Mouse (Mus musculus): Measurements from ENCODE around the gene Aifm2. TPM values are rescaled to one million over a fixed set of nuclear protein-coding genes. Genes with fewer than 3 reads are reported as not detected.

Aifm2 gene
- polyA plus RNA-seq (2015; fragmentation: Nextera tagmentation; extraction: Ambion mirVana): 10.9 and 11.2 TPM in 2 replicates

DNA sequence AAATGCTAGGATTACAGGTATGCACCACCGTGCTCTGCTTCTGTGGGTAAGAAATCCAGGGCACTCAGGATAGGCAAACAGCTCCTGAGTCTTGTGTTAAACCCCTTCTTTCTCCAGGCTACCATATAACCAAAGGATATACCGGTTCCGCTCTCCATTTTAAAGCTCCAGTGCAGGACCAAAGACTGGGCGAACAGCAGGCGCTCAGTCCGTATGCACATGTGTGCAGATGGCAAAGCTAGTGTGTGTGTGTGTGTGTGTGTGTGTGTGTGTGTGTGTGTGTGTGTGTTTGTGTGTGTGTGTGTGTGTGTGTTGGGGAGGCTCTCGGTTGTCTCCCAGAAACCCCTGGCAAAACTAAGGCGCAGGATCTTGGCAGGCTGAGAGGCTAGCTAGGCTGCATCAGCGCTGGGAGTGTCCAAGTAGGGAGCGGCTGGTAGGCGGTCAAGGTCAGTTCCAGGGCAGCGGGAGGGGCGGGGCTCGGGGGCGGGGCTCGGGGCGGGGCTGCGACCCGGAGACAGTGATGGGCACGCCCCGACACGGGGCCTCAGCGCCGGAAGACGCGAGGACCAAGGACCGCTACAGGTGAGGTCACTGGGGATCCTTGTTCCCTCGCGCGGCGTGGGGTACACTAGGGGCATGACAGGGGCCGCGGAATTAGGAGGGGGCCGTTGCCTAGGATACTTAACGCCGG, at the start of gene Aifm2:
Gene Aifm2, plus strand, starts transcription at position 493 of the 691 bp plus-strand sequence.
- peak; percentile 85 for ATAC-seq
- 0 out of 2 replicates have a peak within 1 kb of the TSS, but pooled peaks have one; percentile 35 for H3K27ac ChIP-seq (ENCODE audit: low read depth)
- H3K4me1 ChIP-seq (ENCODE audit: insufficient read depth): peaks cover 23% of the 10 kb centered on the region
- TF ChIP-seq CTCF (IDR thresholded peaks at IDR 0.05; ENCODE audit: low read depth) (no peak), EP300 (IDR thresholded peaks at IDR 0.05; ENCODE audit: low read depth) (no peak)
- no peaks in the 10 kb centered on the region for H3K27me3 ChIP-seq (ENCODE audit: insufficient read depth, low read length)
- whole genome bisulfite sequencing (ENCODE audit: insufficient replicate concordance): 15% methylated on average over 27 of the region's 36 CpGs
- peak within 1 kb of the TSS; percentile 59 for H3K9ac ChIP-seq (replicated peaks)
- peak within 1 kb of the TSS; percentile 84 for H3K4me2 ChIP-seq (ENCODE audit: low read depth, low read length)
- H3K36me3 ChIP-seq (replicated peaks; ENCODE audit: insufficient read depth, low read length): no peaks in the 10 kb centered on the region
- H3K9me3 ChIP-seq (ENCODE audit: low read length): no peaks in the 10 kb centered on the region
- DNase-seq: peak; percentile 89
- H3K4me3 ChIP-seq (ENCODE audit: low read depth, low read length): peak within 1 kb of the TSS; percentile 59

DNA sequence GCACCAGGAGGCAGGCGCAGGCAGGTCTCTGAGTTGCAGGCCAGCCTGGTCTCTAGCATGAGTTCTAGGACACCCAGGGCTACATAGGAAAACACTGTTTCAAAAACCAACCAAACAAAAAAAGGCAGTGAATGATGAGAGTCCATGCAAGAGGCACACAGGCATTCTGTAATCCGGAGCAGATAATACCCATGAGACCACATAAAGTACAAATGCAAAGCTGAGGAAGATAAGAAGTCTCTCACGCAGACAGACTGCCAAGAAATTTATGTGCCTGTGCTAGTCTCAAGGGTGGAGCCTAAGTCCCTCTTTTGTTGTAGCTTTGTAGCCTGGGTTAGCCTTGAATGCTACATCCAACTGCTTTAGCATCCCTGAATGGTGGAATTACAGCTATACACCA, 49.4 kb upstream of the Aifm2 start:
- TF ChIP-seq EP300 (IDR thresholded peaks at IDR 0.05; ENCODE audit: low read depth): no peak
- no peak for TF ChIP-seq CTCF (IDR thresholded peaks at IDR 0.05; ENCODE audit: low read depth)
- Histone ChIP-seq H3K36me3 (replicated peaks; ENCODE audit: insufficient read depth, low read length) (peaks cover 35% of the 10 kb centered on the region), H3K4me2 (ENCODE audit: low read depth, low read length) (no peak overlapping the region), H3K27ac (ENCODE audit: low read depth) (no peak overlapping the region), H3K27me3 (ENCODE audit: insufficient read depth, low read length) (no peaks in the 10 kb centered on the region), H3K4me1 (ENCODE audit: insufficient read depth) (no peaks in the 10 kb centered on the region), H3K9ac (replicated peaks) (no peak overlapping the region), H3K4me3 (ENCODE audit: low read depth, low read length) (no peak overlapping the region), H3K9me3 (ENCODE audit: low read length) (no peaks in the 10 kb centered on the region)
- 62% methylated on average over 3 of the region's 3 CpGs for WGBS (ENCODE audit: insufficient replicate concordance)
- DNase-seq (no peak), ATAC-seq (no peak)

DNA sequence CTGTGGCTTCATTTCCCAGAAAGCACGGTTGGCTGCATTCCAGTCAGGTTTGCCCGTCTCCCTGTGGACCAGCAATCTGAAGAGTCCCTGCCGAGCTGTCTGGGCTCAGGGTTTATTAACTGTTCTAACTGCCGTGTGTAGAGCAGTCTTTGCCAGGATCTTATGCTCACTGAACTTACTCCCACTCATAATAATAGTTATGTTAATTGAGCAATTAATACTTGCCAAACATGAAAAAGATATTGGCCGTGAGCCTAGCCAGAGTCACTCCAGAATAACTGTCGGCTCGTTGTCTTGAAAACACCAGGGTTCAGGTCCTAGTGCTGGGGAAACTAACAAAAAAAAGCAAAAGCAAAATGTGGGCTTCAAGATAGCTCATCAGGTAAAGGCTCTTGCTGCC, 45.8 kb upstream of the Aifm2 start:
- Histone ChIP-seq H3K27me3 (ENCODE audit: insufficient read depth, low read length) (no peaks in the 10 kb centered on the region), H3K4me1 (ENCODE audit: insufficient read depth) (no peaks in the 10 kb centered on the region), H3K36me3 (replicated peaks; ENCODE audit: insufficient read depth, low read length) (peaks cover 36% of the 10 kb centered on the region), H3K9ac (replicated peaks) (no peak overlapping the region), H3K27ac (ENCODE audit: low read depth) (no peak overlapping the region), H3K4me2 (ENCODE audit: low read depth, low read length) (no peak overlapping the region), H3K9me3 (ENCODE audit: low read length) (no peaks in the 10 kb centered on the region), H3K4me3 (ENCODE audit: low read depth, low read length) (no peak overlapping the region)
- ATAC-seq (no peak), DNase-seq (no peak)
- TF ChIP-seq EP300 (IDR thresholded peaks at IDR 0.05; ENCODE audit: low read depth) (no peak), CTCF (IDR thresholded peaks at IDR 0.05; ENCODE audit: low read depth) (no peak)
- 85% methylated on average over 7 of the region's 7 CpGs for WGBS (ENCODE audit: insufficient replicate concordance)

DNA sequence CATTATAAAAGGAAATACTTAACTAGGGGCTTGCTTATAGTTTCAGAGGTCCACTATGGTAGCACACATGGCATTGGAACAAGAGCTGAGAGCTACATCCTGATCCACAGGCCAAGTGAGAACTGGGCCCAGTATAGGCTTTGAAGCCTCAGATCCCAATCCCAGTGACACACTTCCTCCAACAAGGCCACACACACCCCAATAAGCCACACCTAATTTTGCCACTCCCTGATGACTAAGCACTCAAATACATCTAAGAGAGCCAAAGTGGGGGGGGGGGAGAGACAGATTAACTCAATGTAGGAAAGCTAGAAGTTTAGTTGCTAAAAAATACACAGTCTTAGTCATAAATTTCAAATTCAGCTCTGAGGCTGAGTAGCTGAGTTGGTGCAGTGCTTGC, 45.2 kb upstream of the Aifm2 start:
- no peak for TF ChIP-seq EP300 (IDR thresholded peaks at IDR 0.05; ENCODE audit: low read depth)
- TF ChIP-seq CTCF (IDR thresholded peaks at IDR 0.05; ENCODE audit: low read depth): no peak
- Histone ChIP-seq H3K9me3 (ENCODE audit: low read length) (no peaks in the 10 kb centered on the region), H3K4me2 (ENCODE audit: low read depth, low read length) (no peak overlapping the region), H3K4me3 (ENCODE audit: low read depth, low read length) (no peak overlapping the region), H3K9ac (replicated peaks) (no peak overlapping the region), H3K4me1 (ENCODE audit: insufficient read depth) (no peaks in the 10 kb centered on the region), H3K27me3 (ENCODE audit: insufficient read depth, low read length) (no peaks in the 10 kb centered on the region), H3K36me3 (replicated peaks; ENCODE audit: insufficient read depth, low read length) (peaks cover 34% of the 10 kb centered on the region), H3K27ac (ENCODE audit: low read depth) (no peak overlapping the region; the same call in 1 of the 2 replicates)
- ATAC-seq (peak; percentile 63), DNase-seq (no peak)

DNA sequence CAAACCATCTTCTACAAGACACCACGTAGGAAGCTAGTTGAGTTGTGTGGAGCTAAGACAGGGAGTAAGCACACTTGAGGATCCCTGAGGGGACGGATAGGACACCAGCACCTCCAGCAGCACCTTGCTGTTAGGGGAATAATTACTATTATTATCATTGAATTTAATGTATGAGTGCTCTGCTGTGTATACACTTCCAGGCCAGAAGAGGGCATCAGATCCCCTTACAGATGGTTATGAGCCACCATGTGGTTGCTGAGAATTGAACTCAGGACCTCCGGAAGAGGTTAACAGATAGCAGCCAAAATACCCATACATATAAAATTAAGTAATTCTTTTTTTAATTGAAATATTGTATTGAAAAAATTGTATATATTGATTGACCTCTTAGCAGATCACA, 44.3 kb upstream of the Aifm2 start:
- Histone ChIP-seq H3K9ac (replicated peaks) (no peak overlapping the region), H3K36me3 (replicated peaks; ENCODE audit: insufficient read depth, low read length) (peaks cover 38% of the 10 kb centered on the region), H3K27me3 (ENCODE audit: insufficient read depth, low read length) (no peaks in the 10 kb centered on the region), H3K4me2 (ENCODE audit: low read depth, low read length) (no peak overlapping the region), H3K4me1 (ENCODE audit: insufficient read depth) (no peaks in the 10 kb centered on the region), H3K4me3 (ENCODE audit: low read depth, low read length) (no peak overlapping the region), H3K9me3 (ENCODE audit: low read length) (no peaks in the 10 kb centered on the region), H3K27ac (ENCODE audit: low read depth) (no peak overlapping the region)
- DNase-seq (no peak), ATAC-seq (no peak)
- TF ChIP-seq EP300 (IDR thresholded peaks at IDR 0.05; ENCODE audit: low read depth) (no peak), CTCF (IDR thresholded peaks at IDR 0.05; ENCODE audit: low read depth) (peak; percentile 43)
- WGBS (ENCODE audit: insufficient replicate concordance): 88% methylated on average over 3 of the region's 3 CpGs

DNA sequence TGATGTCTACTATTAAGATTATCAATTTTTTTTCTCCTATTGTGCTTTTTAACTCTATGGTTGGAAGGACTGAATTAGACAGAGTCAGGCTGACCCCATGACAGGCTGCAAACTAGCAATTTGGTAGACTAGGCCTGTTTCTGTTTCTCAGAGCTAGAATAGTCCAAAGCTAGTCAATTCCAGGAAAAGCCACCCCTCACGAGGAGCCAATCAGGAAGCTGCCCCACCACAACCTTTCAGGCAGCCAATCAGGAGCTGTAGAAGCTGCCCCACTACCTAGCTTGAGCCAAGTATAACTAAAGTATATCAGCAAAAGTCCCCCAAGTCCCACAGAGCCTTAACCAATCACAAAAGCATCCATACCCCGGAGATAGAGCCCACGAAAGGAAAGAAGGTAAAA, 39.1 kb upstream of the Aifm2 start:
- H3K27me3 ChIP-seq (ENCODE audit: insufficient read depth, low read length): no peaks in the 10 kb centered on the region
- peak overlapping the region; percentile 7 for H3K27ac ChIP-seq (ENCODE audit: low read depth)
- no peak overlapping the region for H3K9ac ChIP-seq (replicated peaks)
- peaks cover 16% of the 10 kb centered on the region for H3K36me3 ChIP-seq (replicated peaks; ENCODE audit: insufficient read depth, low read length)
- H3K9me3 ChIP-seq (ENCODE audit: low read length): no peaks in the 10 kb centered on the region
- 0 out of 2 replicates have a peak, but pooled peaks cover 11% of the 10 kb centered on the region for H3K4me1 ChIP-seq (ENCODE audit: insufficient read depth)
- ATAC-seq (peak; percentile 9; the same call in 1 of the 2 replicates), DNase-seq (no peak)
- H3K4me2 ChIP-seq (ENCODE audit: low read depth, low read length): peak overlapping the region; percentile 13; the same call in 1 of the 2 replicates
- WGBS (ENCODE audit: insufficient replicate concordance): 31% methylated on average over 3 of the region's 3 CpGs
- no peak overlapping the region for H3K4me3 ChIP-seq (ENCODE audit: low read depth, low read length)
- TF ChIP-seq CTCF (IDR thresholded peaks at IDR 0.05; ENCODE audit: low read depth) (no peak), EP300 (IDR thresholded peaks at IDR 0.05; ENCODE audit: low read depth) (no peak)
